Mouse (Mus musculus) limb, embryonic 14.5 days (tissue): Measurements from ENCODE around the gene Gm7579. TPM values are rescaled to one million over a fixed set of nuclear protein-coding genes. Genes with fewer than 3 reads are reported as not detected.
"Not testable (repeated sequence)": the region's sequence is repeated elsewhere in the genome, so short reads cannot be mapped to it uniquely, and the experiment has no call there.

Experiments used
- ATAC-seq: fragments of 200-750 bp; cut with Nextera tagmentation; 2 replicates; pipeline ENCODE4 v1.8.0; 2017; ENCODE audit warnings: low read depth, moderate number of reproducible peaks, moderate TSS enrichment; ENCODE audit not compliant: low FRiP score
- DNase-seq: peaks from one replicate; pipeline ENCODE4 v3.0.0-alpha.2; 2015; ENCODE audit warnings: low spot score
- H3K27ac ChIP-seq: fragments of 300-500 bp; sonication (generic); replicated peaks from 2 replicates; pipeline ENCODE4 v1.5.1; 2014; ENCODE audit warnings: low read depth, mild to moderate bottlenecking, low read length, moderate library complexity, mixed read lengths
- H3K27me3 ChIP-seq: fragments of 300-500 bp; sonication (generic); 2 replicates; pipeline ENCODE4 v1.6.1; 2014; ENCODE audit warnings: low read length, mixed read lengths; ENCODE audit not compliant: control insufficient read depth, insufficient read depth
- H3K36me3 ChIP-seq: fragments of 300-500 bp; sonication (generic); 2 replicates; pipeline ENCODE4 v1.6.1; 2014; ENCODE audit warnings: mild to moderate bottlenecking, low read length, moderate library complexity, mixed read lengths; ENCODE audit not compliant: control insufficient read depth, insufficient read depth
- H3K4me1 ChIP-seq: fragments of 300-500 bp; sonication (generic); 2 replicates; pipeline ENCODE4 v1.6.1; 2014; ENCODE audit warnings: antibody characterized with exemption, low read length, mixed read lengths; ENCODE audit not compliant: control insufficient read depth, insufficient read depth
- H3K4me2 ChIP-seq: fragments of 300-500 bp; sonication (generic); replicated peaks from 2 replicates; pipeline ENCODE4 v1.6.1; 2014; ENCODE audit warnings: low read depth, mild to moderate bottlenecking, low read length, moderate library complexity; ENCODE audit not compliant: severe bottlenecking
- H3K4me3 ChIP-seq: fragments of 300-500 bp; sonication (generic); replicated peaks from 2 replicates; pipeline ENCODE4 v1.5.1; 2014; ENCODE audit warnings: low read length
- H3K9ac ChIP-seq: fragments of 300-500 bp; sonication (generic); 2 replicates; pipeline ENCODE4 v1.6.1; 2014; ENCODE audit warnings: mild to moderate bottlenecking, low read depth, low read length, moderate library complexity; ENCODE audit not compliant: severe bottlenecking
- H3K9me3 ChIP-seq: fragments of 300-500 bp; sonication (generic); 2 replicates; pipeline ENCODE4 v1.6.1; 2016; ENCODE audit warnings: low read length; ENCODE audit not compliant: control insufficient read depth
- POLR2A ChIP-seq: fragments of 200-500 bp; IDR thresholded peaks from 2 replicates; pipeline ENCODE4 v1.8.0; 2012; ENCODE audit warnings: inconsistent platforms, mild to moderate bottlenecking, moderate library complexity, borderline replicate concordance; ENCODE audit not compliant: insufficient read depth, insufficient read length; ENCODE audit errors: extremely low read depth
- WGBS: fragments of 180-500 bp; shearing (Covaris S2); extraction: QIAGEN DNeasy Blood & Tissue Kit; methylation state at CpG from one replicate; pipeline ENCODE4 v1.1.7; 2014; 5-methylcytosine and 5-hydroxymethylcytosine counted together
- polyA plus RNA-seq, 2 experiments: library from polyadenylated mRNA; depleted of rRNA in 1 of 2; stranded (reverse) in 1 of 2; unstranded in 1 of 2; fragments of >200 nt; fragmentation: Nextera tagmentation in 1 of 2; extraction: Ambion mirVana in 1 of 2; gene quantifications; 2 replicates each; pipeline versions ENCODE4 v1.2.1 to v1.2.3; 2012 to 2014

Gene Gm7579
- polyA plus RNA-seq (2012; rRNA removed) (not detected in 2 replicates), polyA plus RNA-seq (2014; fragmentation: Nextera tagmentation; extraction: Ambion mirVana) (not detected in 2 replicates)

GRCm38 (mm10) chr7:142211559-142211958, at the start of gene Gm7579:
Gm7579 (plus strand) TSS chr7:142211859.
- no peak for ATAC-seq
- H3K27ac ChIP-seq = no peak within 1 kb of the TSS
- H3K4me1 ChIP-seq = no peaks in the 10 kb centered on the region
- H3K9ac ChIP-seq = no peak within 1 kb of the TSS
- H3K27me3 ChIP-seq = no peaks in the 10 kb centered on the region
- H3K36me3 ChIP-seq = no peaks in the 10 kb centered on the region
- no peaks in the 10 kb centered on the region for H3K9me3 ChIP-seq
- no peak for TF ChIP-seq POLR2A
- H3K4me2 ChIP-seq = no peak within 1 kb of the TSS
- WGBS = 73% methylated on average over 1 of the region's 1 CpGs
- H3K4me3 ChIP-seq = no peak within 1 kb of the TSS
- DNase-seq = no peak

GRCm38 (mm10) chr7:142165639-142166038, 46.0 kb upstream of the Gm7579 start, which contains the start of gene Gm4553:
Gm4553 (minus strand) TSS chr7:142165739.
- H3K4me1 ChIP-seq, ATAC-seq, H3K4me3 ChIP-seq, H3K9ac ChIP-seq, DNase-seq, H3K27me3 ChIP-seq, H3K27ac ChIP-seq, H3K4me2 ChIP-seq, H3K9me3 ChIP-seq, H3K36me3 ChIP-seq: not testable (repeated sequence)

GRCm38 (mm10) chr7:142169836-142170235, 41.8 kb upstream of the Gm7579 start:
- Histone ChIP-seq H3K27me3 (no peaks in the 10 kb centered on the region), H3K36me3 (no peaks in the 10 kb centered on the region), H3K4me1 (no peaks in the 10 kb centered on the region), H3K27ac (no peak overlapping the region), H3K9me3 (no peaks in the 10 kb centered on the region), H3K4me3 (no peak overlapping the region), H3K9ac (no peak overlapping the region), H3K4me2 (no peak overlapping the region)
- ATAC-seq = no peak
- DNase-seq = peak; percentile 10
- WGBS = 46% methylated on average over 3 of the region's 3 CpGs
- no peak for TF ChIP-seq POLR2A

DNA sequence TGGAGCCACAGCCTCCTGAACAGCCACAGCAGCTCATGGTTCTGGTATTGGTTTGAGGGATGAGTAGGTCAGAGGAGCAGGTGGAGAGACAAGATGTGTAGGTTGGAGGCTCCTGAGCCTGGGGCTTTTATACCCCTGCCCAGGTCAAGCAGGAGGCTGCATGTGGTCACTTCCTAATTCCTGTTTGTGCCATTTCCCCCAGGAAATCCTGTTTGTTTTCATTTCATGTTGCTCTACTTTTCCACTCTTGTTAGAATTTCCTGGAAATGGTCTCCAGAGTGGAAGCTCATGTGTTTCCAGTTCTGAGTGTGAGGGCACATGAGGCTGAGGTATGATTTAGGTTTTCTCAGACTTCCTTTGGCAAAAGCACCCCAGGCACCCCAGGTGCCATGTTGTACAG, 35.8 kb upstream of the Gm7579 start, which contains the start of gene Krtap5-2:
Krtap5-2 (minus strand) TSS at position 101 of the 400 bp plus-strand sequence.
- not testable (repeated sequence) for DNase-seq, H3K4me3 ChIP-seq, ATAC-seq, H3K27me3 ChIP-seq, H3K9ac ChIP-seq, H3K9me3 ChIP-seq, H3K4me1 ChIP-seq, H3K36me3 ChIP-seq, H3K4me2 ChIP-seq, H3K27ac ChIP-seq

DNA sequence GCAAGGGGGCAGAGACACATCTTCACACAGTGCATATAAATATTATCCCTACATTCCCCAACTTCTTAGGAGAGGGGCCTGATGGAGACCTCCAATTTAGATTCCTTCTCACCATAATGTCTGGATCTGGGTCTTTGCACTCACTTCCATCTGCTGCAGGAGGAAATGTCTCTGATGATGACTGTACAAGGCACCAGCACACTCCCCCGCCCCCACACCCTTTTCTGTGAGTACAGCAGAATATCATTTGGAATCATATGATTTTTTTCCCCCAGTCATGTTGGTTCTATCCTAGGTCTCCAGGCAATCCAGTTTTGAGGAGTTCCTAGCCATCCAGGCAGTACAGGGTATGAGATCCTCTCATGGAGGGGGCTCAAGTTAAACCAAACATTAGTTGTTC, 33.0 kb upstream of the Gm7579 start:
- no peak overlapping the region for H3K4me2 ChIP-seq
- no peaks in the 10 kb centered on the region for H3K4me1 ChIP-seq
- ATAC-seq = no peak
- no peak overlapping the region for H3K27ac ChIP-seq
- no peak for TF ChIP-seq POLR2A
- WGBS = 74% methylated on average over 1 of the region's 1 CpGs
- H3K9ac ChIP-seq = no peak overlapping the region
- H3K27me3 ChIP-seq = no peaks in the 10 kb centered on the region
- no peaks in the 10 kb centered on the region for H3K9me3 ChIP-seq
- DNase-seq = no peak
- no peak overlapping the region for H3K4me3 ChIP-seq
- no peaks in the 10 kb centered on the region for H3K36me3 ChIP-seq

DNA sequence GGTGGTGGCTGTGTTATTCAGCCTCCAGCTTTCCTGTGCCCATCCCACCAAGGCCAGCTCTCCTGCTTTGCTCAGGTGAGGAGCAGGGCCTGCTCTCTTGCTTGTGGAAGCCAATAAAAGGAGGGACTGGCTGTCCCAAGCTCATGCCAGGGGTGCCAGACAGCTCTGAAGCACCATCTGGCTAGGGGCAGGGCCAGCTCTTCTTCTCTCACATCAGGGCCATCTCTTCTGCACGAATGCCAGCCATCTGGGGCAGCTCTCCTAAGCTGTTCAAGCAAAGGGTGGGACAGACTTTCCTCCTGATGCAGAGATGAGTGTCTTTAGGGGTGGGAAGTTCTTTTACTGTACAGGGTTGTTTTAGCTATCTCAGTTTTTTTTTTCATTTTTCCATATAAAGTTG, 30.6 kb upstream of the Gm7579 start:
- WGBS = 38% methylated on average over 1 of the region's 1 CpGs

More for the DNA sequence above, 30.6 kb upstream of the Gm7579 start:
- Histone ChIP-seq H3K27me3 (no peaks in the 10 kb centered on the region), H3K4me2 (no peak overlapping the region), H3K9me3 (no peaks in the 10 kb centered on the region), H3K36me3 (no peaks in the 10 kb centered on the region), H3K27ac (no peak overlapping the region), H3K4me1 (no peaks in the 10 kb centered on the region), H3K9ac (no peak overlapping the region), H3K4me3 (no peak overlapping the region)
- no peak for TF ChIP-seq POLR2A
- DNase-seq (no peak), ATAC-seq (no peak)
